Mouse (Mus musculus) kidney, adult 11 months (tissue): ENCODE measurements around the gene Vax2.

Experiments
- DNase-seq: peaks from one replicate; pipeline ENCODE4 v3.0.0; 2022

Gene Vax2

DNA sequence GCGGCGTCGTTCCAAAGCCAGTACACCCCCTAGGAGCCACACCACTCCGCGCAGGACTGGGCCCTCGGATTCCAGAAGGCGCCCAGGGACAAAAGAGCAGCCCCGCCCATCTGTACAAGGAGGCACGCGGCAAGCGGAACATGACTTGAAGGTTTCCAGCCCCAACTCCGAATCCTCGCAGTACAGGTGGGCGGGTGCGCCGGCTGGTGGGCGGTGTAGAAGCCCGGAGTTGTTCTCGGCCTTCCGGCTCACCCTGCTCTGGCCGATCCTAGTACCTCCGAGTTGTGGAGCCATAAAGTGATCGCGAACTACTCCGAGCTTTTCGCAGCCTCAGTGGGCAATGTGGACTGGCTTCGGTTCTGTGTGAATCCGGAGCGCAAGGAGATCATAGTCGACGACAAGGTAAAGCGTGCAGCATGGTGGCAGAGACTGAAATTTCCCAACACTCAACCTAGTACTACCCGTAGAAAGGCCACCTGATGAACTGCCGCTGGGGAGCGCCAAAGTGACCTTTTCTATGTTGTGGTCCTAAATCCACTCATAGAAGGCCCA, 51.9 kb downstream of the Vax2 start:
- peak; percentile 42 for DNase-seq

DNA sequence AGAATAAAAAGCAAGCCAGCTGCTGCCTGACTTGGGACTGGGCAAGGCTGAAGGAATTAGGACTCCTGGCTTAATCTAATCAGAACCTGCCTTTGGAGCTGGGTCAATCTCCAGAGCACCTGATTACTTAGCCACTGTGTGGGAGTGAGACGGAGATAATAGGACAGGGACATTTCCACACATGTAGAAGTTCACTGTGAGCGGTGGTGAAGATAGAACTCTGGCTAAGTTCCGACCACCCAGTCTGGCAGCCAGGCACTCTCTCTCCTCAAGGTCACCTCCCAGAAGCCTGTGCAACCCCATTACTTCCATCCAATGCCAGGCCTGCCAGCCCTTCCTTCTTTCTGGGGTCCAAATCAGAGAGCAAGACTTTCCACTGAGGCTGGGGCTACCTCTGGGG, 55.9 kb downstream of the Vax2 start:
- no peak for DNase-seq

DNA sequence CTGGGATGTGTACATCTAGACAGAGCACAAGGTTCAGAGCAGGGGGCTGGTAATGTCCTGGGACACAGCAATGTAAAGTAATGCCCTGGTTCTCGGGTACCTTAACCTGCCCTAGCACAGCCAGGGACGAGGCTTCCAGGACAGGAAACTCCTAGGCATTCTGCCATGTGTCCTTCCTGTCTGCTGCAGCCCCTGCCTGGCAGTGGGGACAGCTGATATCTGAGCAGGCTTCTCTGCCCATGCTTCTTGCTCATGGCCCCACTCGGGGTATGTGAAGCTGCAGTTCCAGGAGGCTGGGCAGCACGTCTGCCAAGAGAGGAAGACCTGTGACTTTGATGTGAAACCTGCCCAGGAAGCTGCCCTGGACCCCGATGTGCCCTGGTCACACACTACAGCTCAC, 57.4 kb downstream of the Vax2 start:
- no peak for DNase-seq

DNA sequence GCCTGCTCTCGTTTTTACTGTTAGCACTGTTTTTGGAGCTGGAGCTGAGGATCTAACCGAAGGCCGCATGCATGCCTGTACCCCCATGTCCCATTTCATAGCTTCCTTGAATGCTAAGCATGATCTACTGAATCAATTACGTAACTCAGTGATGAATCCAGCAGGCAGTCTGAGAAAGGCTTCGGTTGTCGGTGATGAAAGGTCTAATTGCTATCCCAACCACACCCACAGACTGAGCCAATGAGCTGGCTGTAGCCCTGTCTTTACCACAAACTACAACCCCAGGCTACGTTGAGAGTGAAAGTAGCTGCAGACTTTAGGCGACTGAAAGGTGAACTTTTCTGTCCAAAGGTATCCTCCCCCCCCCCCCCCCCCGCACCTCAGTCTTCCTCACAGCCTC, 63.1 kb downstream of the Vax2 start:
- DNase-seq, result no peak

DNA sequence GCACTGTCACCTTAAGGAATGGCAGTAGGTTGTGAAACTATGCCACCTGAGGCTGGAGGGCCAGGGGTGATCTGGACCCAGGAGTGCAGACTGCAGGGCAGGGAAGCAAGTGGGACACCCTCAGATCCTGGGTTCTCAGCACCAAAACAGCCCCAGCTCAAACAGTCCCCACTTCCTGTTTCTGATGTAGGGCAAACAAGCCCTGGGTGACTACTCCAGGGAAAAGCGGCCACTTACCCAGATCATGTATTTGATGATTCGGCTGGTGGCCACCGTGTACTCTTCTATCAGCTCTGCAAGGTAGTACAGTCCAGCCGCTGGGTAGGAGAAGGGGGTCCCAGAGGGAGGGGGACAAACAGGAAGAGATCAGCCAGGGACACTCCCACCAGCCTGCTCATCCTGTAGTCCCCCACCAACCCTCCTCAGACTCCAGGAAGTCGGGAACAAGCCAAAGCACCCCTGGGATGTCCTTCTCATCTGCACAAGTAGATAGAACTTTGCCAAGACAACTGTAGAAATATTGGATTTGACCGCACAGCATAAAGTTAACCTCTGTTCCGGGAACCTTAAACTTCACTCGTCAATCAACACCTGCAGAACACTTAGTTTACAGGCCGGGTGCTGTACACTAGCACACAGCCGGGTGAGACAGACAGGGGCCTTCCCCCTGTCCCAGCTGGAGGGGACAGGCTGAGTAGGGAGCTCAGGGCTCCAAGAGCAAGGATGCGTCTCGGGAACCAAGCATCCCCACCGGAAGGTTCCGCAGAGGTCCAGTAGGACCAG, 63.9 kb downstream of the Vax2 start:
- no peak for DNase-seq

DNA sequence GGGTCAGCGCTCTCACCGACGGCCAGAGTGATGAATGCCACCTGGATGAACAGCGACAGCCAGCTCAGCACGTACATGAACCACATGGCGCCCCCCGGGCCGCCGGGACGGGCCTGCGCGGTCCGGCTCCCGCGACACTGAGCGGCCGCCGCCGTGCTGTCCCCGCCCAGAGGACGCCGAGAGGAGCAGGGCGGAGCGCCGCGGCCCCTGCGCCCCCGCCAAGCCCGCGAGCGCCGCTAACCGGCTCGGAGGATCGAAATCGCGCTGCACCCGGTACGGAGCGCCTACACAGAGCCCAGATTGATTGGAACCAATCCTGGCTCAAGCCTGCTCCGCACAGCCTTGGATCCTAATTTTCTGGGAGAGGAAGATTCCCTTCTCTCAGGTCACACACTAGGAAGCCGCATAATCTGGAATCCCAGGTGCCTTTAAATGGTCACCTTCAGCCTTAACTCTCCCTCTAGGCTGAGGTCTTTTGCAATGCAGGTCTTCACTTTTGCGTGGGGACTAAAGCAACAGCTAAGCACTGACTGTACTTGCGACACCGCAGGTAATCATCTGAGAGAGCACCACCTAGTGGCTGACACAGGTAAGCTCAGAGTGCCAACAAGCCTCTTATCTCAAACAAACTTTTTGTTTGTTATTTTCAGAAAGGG, 64.7 kb downstream of the Vax2 start, which contains the start of gene Tex261:
Tex261 (minus strand) TSS at position 176 of the 656 bp plus-strand sequence.
- peak; percentile 89 for DNase-seq

DNA sequence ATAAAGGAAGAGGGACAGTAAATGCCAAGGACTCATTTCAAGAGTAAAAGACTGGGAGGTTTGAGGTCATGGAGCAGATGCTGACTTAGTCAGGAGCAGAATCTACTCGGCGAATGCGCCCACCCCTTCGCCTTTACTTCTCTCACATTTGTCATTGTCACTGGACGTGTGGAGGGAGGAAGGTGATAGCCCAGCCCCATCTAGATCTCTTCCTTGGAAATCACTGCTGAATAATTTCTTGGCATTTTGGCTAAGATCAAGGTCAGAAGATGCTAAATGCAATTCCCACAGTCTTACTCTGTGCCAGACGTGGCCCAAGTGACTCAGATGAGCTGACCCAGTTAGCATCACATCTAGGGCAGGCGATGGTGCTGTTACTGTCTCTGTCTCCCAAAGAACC, 67.2 kb downstream of the Vax2 start:
- DNase-seq, result no peak

DNA sequence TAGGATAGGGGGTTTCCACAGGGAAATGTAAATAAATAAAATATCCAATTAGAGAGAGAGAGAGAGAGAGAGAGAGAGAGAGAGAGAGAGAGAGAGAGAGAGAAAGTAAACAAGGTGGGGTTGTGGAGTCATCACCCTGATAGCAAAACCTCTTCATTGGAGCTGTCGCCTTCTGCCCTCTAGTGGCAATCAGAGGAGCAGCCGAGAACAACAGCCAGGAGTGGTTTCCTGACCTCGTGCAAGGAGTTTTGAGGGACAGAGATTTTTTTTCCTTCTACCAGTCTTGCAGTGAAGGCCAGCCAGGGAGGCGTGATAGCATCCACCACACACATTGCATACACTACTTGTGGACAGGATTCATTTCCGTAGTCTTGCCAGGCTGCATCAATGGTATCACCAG, 68.0 kb downstream of the Vax2 start:
- DNase-seq, result peak; percentile 54

DNA sequence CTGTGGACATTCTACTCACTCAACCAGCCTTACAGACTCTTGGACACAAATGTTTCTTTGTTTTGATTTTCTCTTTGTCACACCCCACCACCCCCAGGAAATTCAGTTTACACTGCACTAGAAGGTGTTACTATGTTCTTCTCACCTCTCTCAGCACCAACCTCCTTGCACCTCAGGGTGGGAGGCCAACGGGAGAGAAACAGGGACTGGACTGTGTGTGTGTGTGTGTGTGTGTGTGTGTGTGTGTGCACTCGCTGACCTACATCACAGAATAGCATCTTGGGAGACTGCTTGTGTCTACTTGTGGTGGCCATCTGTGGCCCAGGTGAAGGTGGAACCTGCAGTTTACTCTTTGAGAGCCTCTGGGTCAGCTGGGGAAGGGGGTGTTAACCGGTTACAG, 75.4 kb downstream of the Vax2 start:
- DNase-seq, result no peak
